Mouse (Mus musculus): ENCODE results near the gene Natd1. TPM values are rescaled to one million over a fixed set of nuclear protein-coding genes. Genes with fewer than 3 reads are reported as not detected.

Natd1 gene
- total RNA-seq, 2 experiments from 2014 or later, result 8.2 to 10.3 TPM

- peak; percentile 32 for DNase-seq (ENCODE audit: low spot score)
Observed at GRCm38 (mm10) chr11:60932503-60933020, 18.0 kb upstream of the Natd1 start.

- DNase-seq (ENCODE audit: low spot score), result peak; percentile 97
Observed at GRCm38 (mm10) chr11:60931869-60932481, 17.4 kb upstream of the Natd1 start, which contains the start of gene Map2k3. Gene Map2k3, plus strand, starts transcription at chr11:60932033.

GRCm38 (mm10) chr11:60931282-60931868 is 16.8 kb upstream of the Natd1 start:
- peak; percentile 30 for DNase-seq (ENCODE audit: low spot score)

- peak; percentile 51 for DNase-seq (ENCODE audit: low spot score)
Observed at GRCm38 (mm10) chr11:60930724-60931281, 16.3 kb upstream of the Natd1 start.

GRCm38 (mm10) chr11:60927264-60927663 is 12.7 kb upstream of the Natd1 start:
- peak; percentile 94 for DNase-seq (ENCODE audit: low spot score)

- no peak for DNase-seq (ENCODE audit: low spot score)
Observed at GRCm38 (mm10) chr11:60924981-60925380, 10.4 kb upstream of the Natd1 start.

GRCm38 (mm10) chr11:60924498-60924897 is 9.9 kb upstream of the Natd1 start:
- no peak for DNase-seq (ENCODE audit: low spot score)

- DNase-seq (ENCODE audit: low spot score), result no peak
Observed at GRCm38 (mm10) chr11:60922964-60923363, 8.4 kb upstream of the Natd1 start.

- DNase-seq (ENCODE audit: low spot score), result no peak
Observed at GRCm38 (mm10) chr11:60922195-60922594, 7.6 kb upstream of the Natd1 start.

- DNase-seq (ENCODE audit: low spot score), result no peak
Observed at GRCm38 (mm10) chr11:60920021-60920420, 5.5 kb upstream of the Natd1 start.

- no peak for DNase-seq (ENCODE audit: low spot score)
Observed at GRCm38 (mm10) chr11:60915201-60915600, 651 bp upstream of the Natd1 start.

- DNase-seq (ENCODE audit: low spot score), result peak; percentile 90
Observed at GRCm38 (mm10) chr11:60913301-60914196, 1.0 kb downstream of the Natd1 start.

- no peak for DNase-seq (ENCODE audit: low spot score)
Observed at GRCm38 (mm10) chr11:60912525-60912973, 2.0 kb downstream of the Natd1 start.

- no peak for DNase-seq (ENCODE audit: low spot score)
Observed at GRCm38 (mm10) chr11:60909626-60910025, 4.9 kb downstream of the Natd1 start.

GRCm38 (mm10) chr11:60908073-60908472 is 6.5 kb downstream of the Natd1 start:
- no peak for DNase-seq (ENCODE audit: low spot score)

GRCm38 (mm10) chr11:60906449-60906848 is 8.1 kb downstream of the Natd1 start:
- no peak for DNase-seq (ENCODE audit: low spot score)

- DNase-seq (ENCODE audit: low spot score), result peak; percentile 43
Observed at GRCm38 (mm10) chr11:60905407-60906120, 9.0 kb downstream of the Natd1 start.

- DNase-seq (ENCODE audit: low spot score), result no peak
Observed at GRCm38 (mm10) chr11:60903661-60904061, 10.9 kb downstream of the Natd1 start.

GRCm38 (mm10) chr11:60902486-60902885 is 12.1 kb downstream of the Natd1 start:
- no peak for DNase-seq (ENCODE audit: low spot score)

- no peak for DNase-seq (ENCODE audit: low spot score)
Observed at GRCm38 (mm10) chr11:60902001-60902400, 12.5 kb downstream of the Natd1 start.

GRCm38 (mm10) chr11:60895915-60896314 is 18.6 kb downstream of the Natd1 start:
- DNase-seq (ENCODE audit: low spot score), result no peak

Data from gastrocnemius, adult 18-20 months (tissue).